Mouse (Mus musculus): ENCODE measurements around the gene Parp3.
A peak's percentile ranks its signal among the peaks of the same experiment; 100 is the strongest.

Gene Parp3

DNA sequence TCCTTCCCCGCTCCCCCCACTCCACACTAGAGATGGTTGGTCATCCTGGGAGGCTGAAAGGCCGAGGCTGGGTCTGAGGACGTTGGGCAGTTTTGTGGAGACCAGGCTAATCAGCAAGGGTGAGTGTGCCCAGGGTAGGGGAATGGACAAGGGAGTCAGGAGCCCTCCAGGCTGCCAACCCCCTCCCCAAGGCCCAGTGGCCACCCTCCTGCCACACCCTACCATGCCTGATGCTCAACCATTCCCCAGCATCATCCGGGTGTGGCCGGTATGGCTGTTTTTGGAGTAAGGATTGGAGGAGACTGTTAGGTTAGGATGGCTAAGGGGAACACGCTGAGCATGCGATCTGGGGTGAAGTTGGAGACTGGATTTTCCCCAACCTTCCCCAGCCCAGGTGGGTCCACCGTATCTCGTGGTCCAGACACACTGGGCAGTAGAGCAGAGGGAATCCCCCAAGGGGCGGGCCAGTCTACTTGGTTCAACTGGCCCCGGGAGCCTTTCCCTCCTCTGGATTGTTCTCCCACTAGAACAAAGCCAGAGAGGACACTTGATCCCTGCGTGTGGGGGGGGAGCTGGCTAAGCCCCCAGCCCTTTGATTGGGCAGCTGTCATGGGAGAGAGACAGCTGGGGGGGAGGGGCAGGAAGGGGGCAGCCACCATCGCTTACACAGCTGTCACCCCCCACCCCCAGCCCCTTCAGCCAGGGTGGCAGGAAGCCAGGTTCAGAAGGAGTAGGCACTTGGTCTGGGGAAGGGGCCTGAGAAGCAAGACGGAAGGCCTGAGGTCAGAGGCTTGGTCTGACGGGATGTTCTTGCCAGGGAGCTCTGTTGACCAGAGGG lies 20.2 kb downstream of the Parp3 start:
- no peak for DNase-seq

DNA sequence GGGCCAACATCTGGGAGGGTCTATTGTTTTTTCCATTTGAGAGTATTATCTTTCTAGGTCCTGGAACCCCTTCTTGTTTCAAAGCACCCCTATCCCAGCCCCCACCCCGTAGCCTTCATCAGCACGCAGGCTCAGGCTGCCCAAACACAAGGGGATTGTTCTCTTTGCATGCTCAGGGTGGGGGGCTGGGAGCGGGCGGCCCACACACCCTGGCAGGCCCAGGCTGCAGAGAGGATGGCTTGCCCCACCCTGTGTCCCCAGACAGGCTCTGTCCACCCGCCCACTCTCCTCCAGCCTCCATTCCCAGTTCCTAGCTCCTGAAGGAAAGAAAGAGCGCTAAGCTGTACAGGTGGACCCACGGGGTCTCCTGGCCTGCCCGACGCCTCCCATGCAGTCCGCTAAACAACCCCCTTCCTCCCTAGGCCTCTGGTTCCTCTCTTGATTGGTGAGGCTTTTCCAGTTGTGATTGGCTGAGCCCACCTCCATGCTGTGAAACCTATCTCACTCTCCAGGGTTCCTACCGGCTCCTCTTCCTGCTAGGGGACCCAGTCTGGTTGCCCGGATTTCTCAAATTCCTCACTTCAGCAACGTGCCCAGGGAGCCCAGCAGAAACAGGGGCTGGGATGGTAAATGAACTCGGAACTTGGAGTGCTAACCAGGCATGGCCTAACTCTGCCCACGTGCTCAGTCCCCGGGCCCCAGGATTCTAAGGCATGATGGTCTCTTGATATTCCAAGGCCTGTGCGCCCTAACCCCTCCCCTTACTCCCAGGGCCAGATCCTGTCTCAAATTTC lies 21.7 kb downstream of the Parp3 start:
- no peak for DNase-seq

DNA sequence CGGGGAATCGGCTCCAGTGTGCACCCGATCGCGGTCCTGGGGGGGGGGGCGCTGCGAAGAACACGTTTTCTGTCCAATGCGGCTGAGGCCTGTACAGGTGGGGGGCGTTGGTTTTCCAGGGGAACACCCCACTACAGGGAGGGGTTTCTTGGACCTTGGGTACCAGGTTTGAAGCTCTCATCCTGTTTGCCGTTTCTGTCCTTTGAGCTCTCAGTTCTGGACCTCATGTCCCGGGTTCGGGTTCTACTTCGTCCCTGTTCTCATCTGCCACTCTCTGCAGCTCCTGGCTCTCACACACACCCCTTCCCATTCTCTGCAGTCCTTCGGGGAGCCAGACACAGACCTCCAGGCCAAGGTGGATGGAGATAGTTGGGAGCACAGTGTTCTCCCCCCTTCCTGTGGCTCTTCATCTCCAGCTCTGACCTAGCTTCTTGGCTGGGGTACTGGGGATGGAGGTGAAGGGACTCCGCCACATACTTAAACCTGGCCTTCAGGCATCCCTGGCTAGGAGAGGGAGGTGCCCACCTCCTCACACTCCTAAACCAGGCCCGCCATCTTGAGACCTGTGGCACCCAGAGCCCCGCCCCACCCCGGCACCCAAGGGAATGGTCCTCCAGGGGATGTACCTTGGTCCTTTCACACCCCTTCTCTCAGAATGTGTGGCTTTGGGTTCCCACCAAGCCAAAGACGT lies 22.5 kb downstream of the Parp3 start:
- no peak for DNase-seq

DNA sequence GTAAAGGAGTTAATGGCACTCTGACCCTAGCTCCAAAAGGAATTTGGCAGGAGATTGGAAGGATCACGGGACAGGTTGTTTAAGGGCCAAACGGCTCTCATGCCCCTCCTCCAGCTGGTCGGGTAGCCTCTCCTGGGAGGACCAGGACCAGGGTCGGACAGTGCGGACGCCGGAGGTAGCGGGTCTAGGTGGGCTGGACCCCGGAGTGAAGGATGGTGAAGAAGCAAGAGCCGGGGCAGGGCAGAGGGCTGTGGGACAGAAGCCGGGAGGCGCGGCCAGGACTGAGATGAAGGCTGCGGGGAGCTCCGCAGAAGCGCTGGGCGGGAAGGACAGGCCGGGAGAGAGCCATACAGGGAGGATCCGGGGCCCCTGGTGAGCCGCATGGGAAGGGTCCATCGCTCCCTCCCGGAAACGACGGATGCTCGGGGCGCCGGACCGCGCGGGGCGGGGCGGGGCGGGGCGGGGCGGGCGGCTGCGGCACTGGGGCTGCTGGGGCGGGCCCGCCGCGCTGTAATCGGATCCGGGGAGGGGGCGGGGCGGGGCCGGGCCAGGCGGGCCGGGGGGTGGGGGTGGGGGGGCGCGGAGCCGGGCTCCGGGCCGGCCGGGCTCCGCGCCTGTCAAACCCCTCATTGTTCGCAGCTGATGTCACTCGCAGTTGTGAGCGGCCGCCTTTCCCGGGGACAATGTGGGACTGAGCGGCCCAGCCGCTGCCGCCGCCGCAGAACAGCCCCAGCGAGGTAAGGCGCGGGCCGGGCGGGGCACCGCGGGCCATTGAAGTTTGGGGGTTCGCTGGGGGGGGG lies 23.3 kb downstream of the Parp3 start, which contains the start of gene Pcbp4:
Gene Pcbp4, plus strand, starts transcription at position 21 of the 800 bp plus-strand sequence.
- peak; percentile 89 to 90 for DNase-seq

DNA sequence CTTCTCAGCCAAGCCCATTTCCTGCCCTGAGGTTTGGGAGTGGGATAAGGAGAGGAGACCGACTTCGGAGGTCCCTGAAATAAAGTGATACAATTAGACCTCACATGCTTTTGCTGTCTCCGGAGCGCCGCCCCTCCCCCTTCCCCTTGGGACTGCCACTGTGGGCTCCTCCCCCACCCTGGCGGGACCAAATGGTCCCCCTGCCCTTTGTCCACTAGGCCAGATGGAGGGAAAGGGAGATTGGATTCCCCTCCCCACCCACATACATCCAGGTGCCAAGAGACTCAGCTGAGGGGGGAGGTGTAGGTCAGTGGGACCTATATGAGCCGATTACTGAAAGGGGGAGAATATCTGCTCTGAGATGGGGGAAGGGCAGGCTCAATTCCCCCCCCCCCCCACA lies 23.9 kb downstream of the Parp3 start:
- peak; percentile 79 to 80 for DNase-seq

DNA sequence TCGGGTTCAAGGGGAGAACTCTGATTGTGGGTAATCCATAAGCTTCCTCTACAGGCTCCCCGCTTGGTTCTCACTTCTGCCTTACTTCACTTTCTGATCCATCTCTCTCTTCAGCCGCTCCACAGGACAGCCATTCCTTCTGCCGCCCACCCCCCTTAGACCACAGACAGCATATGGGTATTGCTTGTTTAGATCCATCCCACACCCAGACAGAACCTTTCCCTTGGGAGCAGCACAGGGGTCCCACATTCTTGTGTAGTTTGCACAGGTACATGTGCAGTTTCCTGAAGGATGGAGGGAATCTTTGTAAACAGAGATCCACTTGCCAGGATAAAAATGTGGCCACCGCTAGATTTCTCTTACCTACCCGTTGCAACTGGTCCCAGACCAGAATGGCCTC lies 24.4 kb downstream of the Parp3 start:
- no peak for DNase-seq

DNA sequence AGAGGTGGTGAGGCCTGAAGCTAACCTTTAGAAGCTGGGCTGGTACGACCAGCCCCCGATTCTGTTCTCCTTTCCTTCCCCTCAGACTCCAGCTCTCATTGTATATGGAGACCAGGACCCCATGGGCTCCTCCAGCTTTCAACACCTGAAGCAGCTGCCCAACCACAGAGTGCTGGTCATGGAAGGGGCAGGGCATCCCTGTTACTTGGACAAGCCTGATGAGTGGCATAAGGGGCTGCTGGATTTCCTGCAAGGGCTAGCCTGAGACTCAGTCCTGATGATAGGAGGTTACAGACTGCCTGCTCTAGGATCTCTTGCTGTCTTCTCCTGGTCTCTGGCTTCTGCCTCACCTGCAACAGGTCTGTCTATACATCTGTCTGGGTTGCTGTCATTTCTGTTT lies 24.9 kb downstream of the Parp3 start:
- no peak for DNase-seq

DNA sequence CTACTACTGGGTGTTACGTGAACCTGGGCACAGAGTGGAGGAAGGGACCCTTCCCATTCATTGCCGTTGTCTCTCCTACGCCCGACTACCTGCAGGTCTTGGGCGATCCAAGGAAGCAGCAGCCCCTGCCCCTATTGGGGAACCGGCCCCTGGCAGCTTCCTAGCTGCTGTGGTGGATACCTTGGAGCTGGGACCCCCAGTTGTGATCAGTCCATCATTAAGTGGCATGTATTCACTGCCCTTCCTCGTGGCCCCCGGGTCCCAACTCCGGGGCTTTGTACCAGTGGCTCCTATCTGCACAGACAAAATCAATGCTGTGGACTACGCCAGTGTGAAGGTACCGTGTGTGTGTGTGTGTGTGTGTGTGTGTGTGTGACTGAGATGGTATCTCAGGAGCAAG lies 25.5 kb downstream of the Parp3 start:
- no peak for DNase-seq

DNA sequence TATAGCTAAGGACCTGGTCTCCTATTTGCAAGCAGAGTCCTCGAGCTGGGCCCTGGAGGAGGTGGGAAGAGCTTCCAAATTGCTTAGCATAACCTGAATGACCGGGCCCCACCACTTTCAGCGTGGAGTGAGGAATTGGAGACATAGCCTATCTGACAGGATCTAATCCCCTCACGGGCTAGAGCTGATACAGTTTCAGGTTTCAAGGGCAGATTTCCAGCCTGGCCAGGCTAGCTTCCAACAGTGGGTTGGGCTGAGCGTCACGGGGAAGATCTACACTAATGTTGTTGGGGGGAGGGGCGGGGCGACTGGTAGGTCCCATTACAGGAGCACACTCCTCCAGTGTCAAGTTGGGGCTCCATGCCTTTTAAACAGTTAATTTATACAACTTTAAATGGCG lies 26.1 kb downstream of the Parp3 start:
- peak; percentile 88 to 90 for DNase-seq

DNA sequence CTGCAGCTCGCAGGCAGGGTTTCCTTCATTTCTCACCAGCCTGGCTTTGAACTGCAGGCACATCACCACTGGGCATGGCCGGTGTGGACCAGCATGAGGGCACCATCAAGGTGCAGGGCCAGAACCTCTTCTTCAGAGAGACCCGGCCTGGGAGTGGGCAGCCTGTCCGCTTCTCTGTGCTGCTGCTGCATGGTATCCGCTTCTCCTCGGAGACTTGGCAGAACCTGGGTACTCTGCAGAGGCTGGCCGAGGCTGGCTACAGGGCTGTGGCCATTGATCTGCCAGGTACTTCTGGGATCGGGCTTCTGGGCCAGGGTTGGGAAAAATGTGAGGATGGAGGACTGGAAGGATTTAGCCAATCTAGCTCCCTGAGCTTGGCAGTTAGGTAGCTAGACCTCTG lies 26.8 kb downstream of the Parp3 start:
- no peak for DNase-seq

DNA sequence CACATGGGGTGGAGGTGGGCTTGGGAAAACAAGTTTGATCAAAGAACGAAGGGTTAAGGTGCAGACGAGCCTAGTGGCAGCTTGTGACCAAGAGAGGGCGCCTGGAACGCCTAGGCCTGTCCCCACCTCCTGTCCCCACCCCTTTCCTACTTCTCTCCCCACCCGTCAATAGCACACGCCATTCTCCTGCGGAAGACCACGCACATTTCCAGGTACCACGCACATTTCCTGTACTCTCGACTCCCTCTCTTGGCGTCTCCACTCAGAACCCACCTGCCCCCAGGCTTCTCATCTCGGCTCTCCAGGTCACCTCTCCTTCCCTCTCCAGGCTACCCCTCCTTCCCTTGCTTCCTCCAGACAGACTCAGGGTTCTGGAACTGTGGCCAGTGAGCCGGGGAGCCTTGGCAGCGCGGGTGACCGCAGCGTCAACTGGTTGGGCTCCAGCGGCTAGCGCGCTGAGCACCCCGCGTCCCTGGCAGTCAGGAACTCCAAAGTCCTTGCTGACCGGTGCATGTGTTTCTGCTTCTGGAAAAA lies 28.2 kb downstream of the Parp3 start:
- peak; percentile 79 to 83 for DNase-seq

DNA sequence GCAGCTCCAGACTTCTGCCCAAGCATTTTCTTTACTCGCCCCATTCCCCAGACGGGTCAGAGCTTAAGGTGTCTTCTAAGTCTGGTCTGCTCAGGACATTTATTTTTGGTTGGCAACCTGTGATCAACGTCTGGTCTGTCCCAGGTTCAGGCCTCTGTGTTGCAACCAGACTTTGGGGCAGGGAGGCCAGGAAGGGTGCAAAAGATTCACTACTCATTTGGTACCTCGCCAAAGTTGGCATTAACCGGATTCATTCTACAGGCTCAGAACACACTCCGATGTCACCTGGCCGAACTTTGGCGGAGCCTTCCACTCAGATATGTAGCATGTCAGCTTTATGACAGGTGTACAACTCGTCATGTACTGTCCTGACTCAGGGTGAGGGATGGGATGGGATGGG lies 28.8 kb downstream of the Parp3 start:
- DNase-seq: peak in 1 of 2 experiments; percentile 60

DNA sequence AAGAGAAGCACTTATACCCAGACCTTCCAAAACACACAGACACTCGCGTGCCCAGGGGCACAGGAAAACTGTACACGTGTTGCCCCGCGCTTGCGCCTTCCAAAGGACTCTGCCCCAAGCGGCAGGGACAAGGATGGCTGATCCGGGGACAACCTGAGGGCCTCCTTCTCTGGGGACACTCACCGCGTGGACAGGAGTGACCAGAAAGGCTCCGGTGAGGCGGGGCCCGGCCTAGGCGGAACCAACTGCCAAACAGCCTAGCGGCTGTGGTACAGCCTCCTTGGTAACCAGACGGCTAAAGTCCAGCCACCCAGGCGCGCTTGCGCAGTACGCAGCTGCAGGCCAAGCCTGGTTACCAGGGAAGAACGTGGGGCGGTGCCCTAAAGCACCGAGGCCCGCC lies 29.4 kb downstream of the Parp3 start, which contains the start of the genes Abhd14b and Abhd14a:
Gene Abhd14b, plus strand, starts transcription at position 112 of the 400 bp plus-strand sequence.
Gene Abhd14a, minus strand, starts transcription at position 331 of the 400 bp plus-strand sequence.
- DNase-seq: peak; percentile 98

DNA sequence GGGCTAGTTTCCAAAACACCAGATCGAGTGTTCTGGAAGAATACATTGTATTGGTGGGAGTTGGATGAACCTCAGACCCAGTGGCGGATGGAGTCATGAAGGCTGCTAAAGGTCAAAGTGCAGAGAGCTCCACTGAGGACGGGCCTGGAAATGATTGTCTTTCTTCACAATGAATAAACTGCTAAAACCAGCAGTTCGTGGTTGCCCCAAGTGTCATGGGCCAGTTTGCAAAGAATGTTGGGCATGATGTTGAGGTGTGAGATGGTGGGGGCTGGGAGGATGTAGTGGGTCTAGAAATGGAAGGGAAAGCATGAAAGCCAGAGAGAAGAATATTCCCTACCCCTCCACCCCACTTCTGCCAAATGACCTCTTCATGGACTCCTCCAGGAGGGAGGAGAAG lies 31.9 kb downstream of the Parp3 start:
- peak; percentile 74 to 84 for DNase-seq

DNA sequence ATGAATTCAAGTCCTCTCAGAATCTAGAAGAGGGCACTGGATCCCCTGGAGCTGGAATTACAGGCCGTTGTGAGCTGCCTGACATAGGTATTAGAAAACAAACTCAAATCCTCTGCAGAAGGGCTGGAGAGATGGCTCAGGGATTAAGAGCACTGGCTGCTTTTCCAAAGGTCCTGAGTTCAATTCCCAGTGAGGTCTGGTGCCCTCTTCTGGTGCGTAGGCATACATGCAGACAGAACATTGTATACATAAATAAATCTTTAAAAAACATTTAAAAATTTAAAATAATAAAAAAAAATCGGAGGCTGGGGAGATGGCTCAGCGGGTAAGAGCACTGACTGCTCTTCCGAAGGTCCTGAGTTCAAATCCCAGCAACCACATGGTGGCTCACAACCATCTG lies 34.1 kb downstream of the Parp3 start:
- no peak for DNase-seq

DNA sequence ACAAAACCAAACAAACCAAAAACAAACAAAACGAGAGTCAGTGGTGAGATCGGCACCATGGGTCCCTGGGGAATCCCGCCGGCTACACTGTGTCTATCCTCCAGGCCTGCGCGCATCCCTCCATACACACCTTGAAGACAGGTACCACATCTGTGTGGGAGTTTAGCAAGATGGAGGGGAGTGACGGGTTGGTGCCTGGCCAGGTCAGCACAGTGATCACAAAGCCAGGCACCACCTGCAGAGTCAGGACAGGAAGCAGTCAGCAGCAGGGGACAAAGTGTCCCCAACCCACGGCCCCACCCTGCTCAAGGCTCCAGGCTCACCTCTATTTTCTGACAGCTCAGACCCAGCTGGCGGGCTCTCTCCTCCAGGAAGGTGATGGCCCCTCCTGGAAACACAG lies 40.2 kb downstream of the Parp3 start:
- no peak for DNase-seq

DNA sequence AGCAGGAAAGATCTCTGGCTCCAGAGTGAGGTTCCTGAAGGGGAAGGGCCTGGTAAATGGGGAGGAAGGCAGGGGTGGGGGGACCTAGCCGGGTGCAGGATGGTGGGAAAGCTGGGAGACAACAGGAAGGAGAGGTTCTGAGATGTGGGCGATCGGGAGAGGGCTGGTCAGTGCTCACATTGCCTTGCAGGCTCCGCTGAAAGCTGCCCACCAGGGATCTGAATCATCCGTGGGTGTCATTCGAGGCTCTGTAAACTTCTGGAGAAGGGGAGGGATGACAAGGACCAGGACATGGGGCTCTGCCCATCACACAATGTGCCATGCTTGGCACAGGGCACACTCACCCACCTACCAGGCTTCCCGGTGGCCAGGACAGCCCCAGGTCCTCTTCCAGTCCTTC lies 43.4 kb downstream of the Parp3 start:
- DNase-seq: no peak

DNA sequence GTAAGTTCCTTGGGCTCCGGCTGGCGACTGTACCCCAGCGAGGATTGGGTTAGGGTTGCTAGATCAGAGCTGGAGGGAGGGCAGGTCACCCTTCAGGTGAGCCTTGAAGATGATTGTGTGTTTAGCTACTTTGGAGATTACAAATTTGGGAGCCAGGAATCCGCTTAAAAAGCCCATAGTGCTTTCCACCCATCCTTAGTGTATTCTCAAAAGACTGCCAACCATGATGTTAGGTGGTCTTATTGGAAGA lies 46.8 kb downstream of the Parp3 start:
- no peak for DNase-seq

DNA sequence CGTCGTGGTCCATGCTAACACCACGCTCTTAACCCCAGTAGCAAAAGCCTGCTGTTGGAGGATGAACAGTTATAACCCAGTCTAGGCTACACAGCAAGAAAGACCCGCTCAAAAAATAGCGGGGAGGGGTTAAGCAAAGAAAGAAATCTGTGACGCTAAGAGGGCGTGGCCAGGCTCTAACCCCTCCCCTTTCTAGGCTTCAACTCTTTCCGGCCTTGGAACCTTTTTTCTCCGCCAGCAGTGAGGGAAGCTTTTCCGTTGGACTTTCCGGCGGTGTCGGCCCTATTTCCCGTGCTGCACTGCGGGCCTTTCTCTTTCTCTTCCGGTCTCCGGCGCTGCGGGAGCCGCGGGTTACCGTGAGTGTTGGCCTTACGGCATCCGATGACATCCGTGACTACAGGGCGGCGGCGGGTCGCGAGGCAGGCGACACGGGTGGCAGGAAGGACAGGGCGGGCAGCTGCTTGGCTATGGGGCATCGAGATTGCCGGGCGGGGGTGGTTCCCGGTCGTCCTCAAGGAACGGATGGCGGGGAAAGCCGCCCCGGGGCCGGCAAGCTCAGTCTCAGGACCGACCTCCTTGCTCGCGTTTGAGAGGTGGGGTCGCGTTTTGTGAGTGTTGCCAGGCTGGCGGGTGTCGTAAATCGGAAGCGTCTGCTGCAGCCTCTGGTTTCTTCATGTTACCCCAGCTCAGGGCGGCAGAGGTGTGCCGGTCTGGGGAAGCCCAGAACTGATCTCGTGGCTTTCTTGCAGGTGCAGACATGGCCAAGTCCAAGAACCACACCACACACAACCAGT lies 47.3 kb downstream of the Parp3 start, which contains the start of gene Rpl29:
Gene Rpl29, plus strand, starts transcription at position 234 of the 794 bp plus-strand sequence.
- peak; percentile 94 to 97 for DNase-seq

DNA sequence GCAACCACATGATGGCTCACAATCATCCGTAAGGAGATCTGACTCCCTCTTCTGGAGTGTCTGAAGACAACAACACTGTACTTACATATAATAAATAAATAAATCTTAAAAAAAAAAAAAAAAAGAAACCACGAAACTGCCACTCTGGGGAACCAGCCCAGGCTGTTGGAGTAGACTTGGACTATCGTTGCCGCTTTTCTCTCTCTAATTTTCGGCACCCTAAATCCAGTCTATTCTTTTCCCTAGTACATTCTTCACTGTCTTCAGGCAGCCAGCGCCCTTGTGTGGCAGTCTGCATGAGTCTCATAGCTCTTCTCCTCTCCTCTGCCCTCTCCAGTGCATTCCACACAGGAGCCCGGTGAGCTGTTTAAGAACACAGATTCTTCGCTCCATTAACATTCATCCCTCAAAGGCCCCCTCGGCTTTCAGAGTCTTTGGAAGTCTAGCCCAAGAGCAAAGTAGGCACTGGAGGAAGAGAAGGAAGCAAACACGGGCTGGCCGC lies 48.0 kb downstream of the Parp3 start:
- no peak for DNase-seq

DNA sequence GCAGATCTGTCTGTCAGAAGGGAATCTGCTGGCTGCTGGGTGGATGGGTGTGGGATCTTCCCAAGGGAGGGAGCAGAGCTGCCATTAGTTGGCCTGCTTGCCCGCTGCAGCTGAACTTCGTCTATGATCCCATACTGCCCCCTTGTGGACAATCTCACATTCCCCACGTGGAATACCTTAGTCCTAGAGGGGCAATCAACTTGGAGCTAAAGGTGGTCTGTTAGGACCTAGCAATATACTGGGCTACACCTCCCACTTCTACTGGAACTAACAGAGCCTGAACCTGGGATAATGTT lies 54.9 kb downstream of the Parp3 start:
- peak; percentile 81 to 90 for DNase-seq

Data from kidney, adult 8-10 months (tissue).